Mouse (Mus musculus) T-helper 1 cell (primary cell): ENCODE measurements around the gene Cstf1.

Source experiments
- in situ Hi-C: fragments of 300-600 bp; cut with MboI, MseI; formaldehyde crosslinking; loops from one replicate; pipeline ENCODE4 v1.15.1; 2025; ENCODE audit warnings: high pct_unique_total_duplicates

Cstf1 gene

GRCm38 (mm10) chr2:172413894-172414293 lies 43.4 kb downstream of the Cstf1 start:
- in situ Hi-C loops, result no loop called here

GRCm38 (mm10) chr2:172416218-172416617 lies 45.7 kb downstream of the Cstf1 start:
- in situ Hi-C loops, result no loop called here

GRCm38 (mm10) chr2:172416876-172417275 lies 46.4 kb downstream of the Cstf1 start:
- in situ Hi-C loops, result no loop called here

- in situ Hi-C loops, result no loop called here
These were observed 47.7 kb downstream of the Cstf1 start for GRCm38 (mm10) chr2:172418208-172418607.

GRCm38 (mm10) chr2:172430609-172431008 lies 60.1 kb downstream of the Cstf1 start:
- in situ Hi-C loops, result no loop called here
